Comparison of ENCODE assay signal across 8 mouse cellular contexts in the genomic region with DNA sequence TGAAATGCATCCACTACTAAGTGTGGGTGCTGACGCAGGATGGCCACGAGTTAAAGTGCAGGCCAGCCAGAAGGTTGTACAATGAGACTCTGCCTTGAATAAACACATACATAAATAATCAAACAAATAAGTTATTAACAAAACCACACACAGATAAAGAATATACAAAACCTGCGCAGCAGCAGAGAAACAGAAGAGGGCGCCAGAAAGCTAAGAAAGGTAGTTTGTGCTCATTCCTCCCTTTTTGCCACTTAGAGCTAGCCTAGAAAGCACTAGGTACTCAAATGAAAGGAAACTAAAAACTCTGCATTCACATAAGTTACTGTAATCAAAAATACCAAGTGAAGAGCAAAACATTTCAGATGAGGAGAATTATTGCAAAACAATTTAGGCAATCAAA. TPM values are rescaled to one million over a fixed set of nuclear protein-coding genes. Genes with fewer than 3 reads are reported as not detected.
DNase-seq lines count a peak whose midpoint lies in the region; ATAC-seq and TF ChIP-seq lines count a peak whose summit lies in the region.

No protein-coding gene starts in this region.

- no peak for TF ChIP-seq EP300 in liver, postnatal 0 days (IDR thresholded peaks at IDR 0.05; ENCODE audit: low read depth)

- TF ChIP-seq CTCF in forebrain, postnatal 0 days (IDR thresholded peaks at IDR 0.05; ENCODE audit: low read depth) = peak; percentile 64
- peak; percentile 76 for TF ChIP-seq CTCF in liver, postnatal 0 days (IDR thresholded peaks at IDR 0.05; ENCODE audit: low read depth)

- no peaks in the 10 kb centered on the region for H3K4me1 ChIP-seq in forebrain, postnatal 0 days (ENCODE audit: insufficient read depth)
- H3K4me1 ChIP-seq in forebrain, embryonic 10.5 days = no peaks in the 10 kb centered on the region
- no peaks in the 10 kb centered on the region for H3K4me1 ChIP-seq in intestine, embryonic 15.5 days (replicated peaks)
- 0 out of 2 replicates have a peak, but pooled peaks cover 3% of the 10 kb centered on the region for H3K4me1 ChIP-seq in liver, postnatal 0 days (ENCODE audit: insufficient read depth)

- DNase-seq in forebrain, postnatal 0 days = peak; percentile 63
- DNase-seq in forebrain, embryonic 10.5 days (ENCODE audit: extremely low spot score, low spot score) = no peak
- peak; percentile 55 for DNase-seq in urinary bladder, postnatal 14 days (ENCODE audit: low spot score)
- DNase-seq in urinary bladder, adult 2 months (ENCODE audit: low spot score) = no peak
- DNase-seq in cerebellum, postnatal 25 days = peak; percentile 47 to 70
- DNase-seq in liver, postnatal 0 days = peak; percentile 46
- DNase-seq in right cerebral cortex, postnatal 14 days = peak; percentile 36

- no peaks in the 10 kb centered on the region for H3K36me3 ChIP-seq in forebrain, postnatal 0 days (ENCODE audit: insufficient read depth)
- H3K36me3 ChIP-seq in forebrain, embryonic 10.5 days (replicated peaks) = no peaks in the 10 kb centered on the region
- no peaks in the 10 kb centered on the region for H3K36me3 ChIP-seq in intestine, embryonic 15.5 days
- H3K36me3 ChIP-seq in liver, postnatal 0 days (replicated peaks; ENCODE audit: insufficient read depth, low read length) = no peaks in the 10 kb centered on the region

- no peaks in the 10 kb centered on the region for H3K27me3 ChIP-seq in forebrain, postnatal 0 days (ENCODE audit: insufficient read depth, low read length)
- H3K27me3 ChIP-seq in forebrain, embryonic 10.5 days (ENCODE audit: poor library complexity, severe bottlenecking) = no peaks in the 10 kb centered on the region
- no peaks in the 10 kb centered on the region for H3K27me3 ChIP-seq in intestine, embryonic 15.5 days (replicated peaks)
- no peaks in the 10 kb centered on the region for H3K27me3 ChIP-seq in liver, postnatal 0 days (ENCODE audit: insufficient read depth, low read length)

- no peak for ATAC-seq in forebrain, postnatal 0 days
- 0 out of 2 replicates have a peak, but pooled peaks have one; percentile 23 for ATAC-seq in intestine, embryonic 15.5 days
- no peak for ATAC-seq in liver, postnatal 0 days

- 23% methylated on average over 4 of the region's 4 CpGs for WGBS in forebrain, postnatal 0 days
- 33% methylated on average over 4 of the region's 4 CpGs for WGBS in forebrain, embryonic 10.5 days
- WGBS in intestine, embryonic 15.5 days = 28% methylated on average over 4 of the region's 4 CpGs
- WGBS in liver, postnatal 0 days (ENCODE audit: insufficient replicate concordance) = 23% methylated on average over 4 of the region's 4 CpGs

- H3K9me3 ChIP-seq in forebrain, postnatal 0 days (ENCODE audit: low read length) = no peaks in the 10 kb centered on the region
- peaks cover 6% of the 10 kb centered on the region; the same call in 1 of the 2 replicates for H3K9me3 ChIP-seq in forebrain, embryonic 10.5 days
- H3K9me3 ChIP-seq in intestine, embryonic 15.5 days = no peaks in the 10 kb centered on the region
- H3K9me3 ChIP-seq in liver, postnatal 0 days (ENCODE audit: low read length) = no peaks in the 10 kb centered on the region

- H3K27ac ChIP-seq in forebrain, postnatal 0 days (ENCODE audit: low read depth, low read length) = no peak overlapping the region
- no peak overlapping the region for H3K27ac ChIP-seq in forebrain, embryonic 10.5 days
- no peak overlapping the region for H3K27ac ChIP-seq in intestine, embryonic 15.5 days
- H3K27ac ChIP-seq in liver, postnatal 0 days (ENCODE audit: low read depth) = no peak overlapping the region

- no peak overlapping the region for H3K4me3 ChIP-seq in forebrain, postnatal 0 days (ENCODE audit: low read depth, low read length)
- H3K4me3 ChIP-seq in forebrain, embryonic 10.5 days = no peak overlapping the region
- H3K4me3 ChIP-seq in intestine, embryonic 15.5 days (replicated peaks) = no peak overlapping the region
- H3K4me3 ChIP-seq in liver, postnatal 0 days (ENCODE audit: low read depth, low read length) = no peak overlapping the region

- no peak overlapping the region for H3K9ac ChIP-seq in forebrain, postnatal 0 days
- H3K9ac ChIP-seq in intestine, embryonic 15.5 days = no peak overlapping the region
- no peak overlapping the region for H3K9ac ChIP-seq in liver, postnatal 0 days (replicated peaks)

- H3K4me2 ChIP-seq in forebrain, postnatal 0 days (ENCODE audit: low read depth) = no peak overlapping the region
- no peak overlapping the region for H3K4me2 ChIP-seq in intestine, embryonic 15.5 days (replicated peaks)
- no peak overlapping the region for H3K4me2 ChIP-seq in liver, postnatal 0 days (ENCODE audit: low read depth, low read length)

RNA-seq across cellular contexts. Expression of a gene that starts 21.4 kb away (rescaled TPM):
- 13.3 and 13.9 TPM in 2 replicates for total RNA-seq in forebrain, postnatal 0 days (2014; rRNA removed)
- 10.5 and 11.1 TPM in 2 replicates for polyA plus RNA-seq in forebrain, postnatal 0 days (2015; fragmentation: Nextera tagmentation; extraction: Ambion mirVana)
- 3.3 and 4.0 TPM in 2 replicates for polyA plus RNA-seq in forebrain, embryonic 10.5 days (2016; fragmentation: Nextera tagmentation; extraction: Ambion mirVana)
- polyA plus RNA-seq in urinary bladder, adult 2 months (2012; rRNA removed) = 21.6 and 24.0 TPM in 2 replicates
- 12.3 and 13.0 TPM in 2 replicates for polyA plus RNA-seq in intestine, embryonic 15.5 days (2015; fragmentation: Nextera tagmentation; extraction: Ambion mirVana)
- polyA plus RNA-seq in liver, postnatal 0 days (2015; fragmentation: Nextera tagmentation; extraction: Ambion mirVana) = 8.6 and 9.2 TPM in 2 replicates

RNA-seq across cellular contexts. Expression of a gene that starts 37.6 kb away (rescaled TPM):
- 23.2 and 26.2 TPM in 2 replicates for total RNA-seq in forebrain, postnatal 0 days (2014; rRNA removed)
- 15.7 and 19.6 TPM in 2 replicates for polyA plus RNA-seq in forebrain, postnatal 0 days (2015; fragmentation: Nextera tagmentation; extraction: Ambion mirVana)
- 37.5 and 38.1 TPM in 2 replicates for polyA plus RNA-seq in forebrain, embryonic 10.5 days (2016; fragmentation: Nextera tagmentation; extraction: Ambion mirVana)
- polyA plus RNA-seq in urinary bladder, adult 2 months (2012; rRNA removed) = 43.4 and 51.4 TPM in 2 replicates
- polyA plus RNA-seq in intestine, embryonic 15.5 days (2015; fragmentation: Nextera tagmentation; extraction: Ambion mirVana) = 29.3 and 31.6 TPM in 2 replicates
- 5.4 and 5.7 TPM in 2 replicates for polyA plus RNA-seq in liver, postnatal 0 days (2015; fragmentation: Nextera tagmentation; extraction: Ambion mirVana)

Comparison
In these comparisons a context has a peak if more than half of its experiments do, and no peak if none do; other contexts are left out.
1. DNase-seq: peak in forebrain, postnatal 0 days (single experiment), urinary bladder, postnatal 14 days (single experiment), cerebellum, postnatal 25 days (2 of 2), liver, postnatal 0 days (single experiment) and right cerebral cortex, postnatal 14 days (single experiment); none in forebrain, embryonic 10.5 days (single experiment) and urinary bladder, adult 2 months (single experiment).